Mouse (Mus musculus): ENCODE data around the gene Swsap1.

Swsap1 gene

GRCm38 (mm10) chr9:21936692-21937570, 18.6 kb upstream of the Swsap1 start, which contains the start of gene Plppr2:
Gene Plppr2 (plus strand): TSS chr9:21937033.
- peak; percentile 86 for DNase-seq (ENCODE audit: low read depth)

- DNase-seq (ENCODE audit: low read depth), result no peak
These were observed 17.8 kb upstream of the Swsap1 start for GRCm38 (mm10) chr9:21937711-21938175.

- DNase-seq (ENCODE audit: low read depth), result no peak
These were observed 17.2 kb upstream of the Swsap1 start for GRCm38 (mm10) chr9:21938234-21938855.

GRCm38 (mm10) chr9:21943046-21943445, 12.5 kb upstream of the Swsap1 start:
- DNase-seq (ENCODE audit: low read depth), result no peak

- DNase-seq (ENCODE audit: low read depth), result no peak
These were observed 11.9 kb upstream of the Swsap1 start for GRCm38 (mm10) chr9:21943638-21944037.

- DNase-seq (ENCODE audit: low read depth), result no peak
These were observed 11.3 kb upstream of the Swsap1 start for GRCm38 (mm10) chr9:21944267-21944666.

- no peak for DNase-seq (ENCODE audit: low read depth)
These were observed 7.9 kb upstream of the Swsap1 start for GRCm38 (mm10) chr9:21947540-21948130.

GRCm38 (mm10) chr9:21948146-21948545, 7.4 kb upstream of the Swsap1 start:
- no peak for DNase-seq (ENCODE audit: low read depth)

- DNase-seq (ENCODE audit: low read depth), result no peak
These were observed 6.8 kb upstream of the Swsap1 start for GRCm38 (mm10) chr9:21948790-21949189.

- DNase-seq (ENCODE audit: low read depth), result no peak
These were observed 5.2 kb upstream of the Swsap1 start for GRCm38 (mm10) chr9:21950322-21950721.

GRCm38 (mm10) chr9:21951977-21952376, 3.6 kb upstream of the Swsap1 start:
- DNase-seq (ENCODE audit: low read depth), result no peak

GRCm38 (mm10) chr9:21953600-21953999, 2.0 kb upstream of the Swsap1 start:
- DNase-seq (ENCODE audit: low read depth), result no peak

- DNase-seq (ENCODE audit: low read depth), result no peak
These were observed 920 bp upstream of the Swsap1 start for GRCm38 (mm10) chr9:21954635-21955034.

- no peak for DNase-seq (ENCODE audit: low read depth)
These were observed 358 bp upstream of the Swsap1 start for GRCm38 (mm10) chr9:21955225-21955569.

- no peak for DNase-seq (ENCODE audit: low read depth)
These were observed 2.8 kb downstream of the Swsap1 start for GRCm38 (mm10) chr9:21958372-21958771.

- no peak for DNase-seq (ENCODE audit: low read depth)
These were observed 3.7 kb downstream of the Swsap1 start for GRCm38 (mm10) chr9:21959244-21959643.

GRCm38 (mm10) chr9:21960135-21960534, 4.6 kb downstream of the Swsap1 start:
- no peak for DNase-seq (ENCODE audit: low read depth)

- no peak for DNase-seq (ENCODE audit: low read depth)
These were observed 5.1 kb downstream of the Swsap1 start for GRCm38 (mm10) chr9:21960558-21961208.

GRCm38 (mm10) chr9:21961366-21961980, 5.9 kb downstream of the Swsap1 start:
- no peak for DNase-seq (ENCODE audit: low read depth)

GRCm38 (mm10) chr9:21962010-21962409, 6.5 kb downstream of the Swsap1 start:
- no peak for DNase-seq (ENCODE audit: low read depth)

- DNase-seq (ENCODE audit: low read depth), result peak; percentile 5
These were observed 7.0 kb downstream of the Swsap1 start for GRCm38 (mm10) chr9:21962416-21963059.
